Mouse (Mus musculus): ENCODE measurements around the gene Spns2. TPM values are rescaled to one million over a fixed set of nuclear protein-coding genes. Genes with fewer than 3 reads are reported as not detected.

The Spns2 gene
- polyA plus RNA-seq, 1 experiment from 2014 or later: 4.6 TPM

DNA sequence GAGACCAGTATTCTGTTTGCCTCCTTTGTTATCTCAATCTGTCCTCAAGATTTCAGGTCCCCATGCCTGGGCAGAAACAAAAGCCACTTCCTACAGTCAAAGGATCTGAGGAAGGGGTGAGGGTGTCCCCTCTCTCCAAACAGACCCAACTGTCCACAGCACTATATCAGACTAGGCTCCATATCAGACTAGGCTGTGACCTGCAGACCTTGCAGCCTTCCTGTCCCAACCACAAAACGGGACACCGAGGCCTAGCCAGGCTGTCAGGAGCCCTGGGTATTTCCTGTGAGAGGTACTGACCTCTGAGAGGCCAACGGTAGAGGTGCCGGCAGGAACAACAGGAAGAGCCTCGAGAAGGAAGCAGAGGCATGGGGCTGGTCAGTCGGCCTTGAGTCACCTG lies 5.2 kb downstream of the Spns2 start:
- H3K4me3 ChIP-seq (ENCODE audit: low read depth, low read length): no peak overlapping the region
- H3K36me3 ChIP-seq (ENCODE audit: control insufficient read depth, insufficient read depth, low read length): no peaks in the 10 kb centered on the region
- ATAC-seq (no peak), DNase-seq (ENCODE audit: low spot score) (no peak)
- peaks cover 9% of the 10 kb centered on the region for H3K4me1 ChIP-seq (ENCODE audit: control insufficient read depth, insufficient read depth, low read length)
- no peaks in the 10 kb centered on the region; the same call in 1 of the 2 replicates for H3K27me3 ChIP-seq (replicated peaks; ENCODE audit: control insufficient read depth, insufficient read depth, low read length)
- WGBS: 82% methylated on average over 6 of the region's 6 CpGs
- no peak overlapping the region for H3K9ac ChIP-seq (ENCODE audit: low read length)
- no peaks in the 10 kb centered on the region for H3K9me3 ChIP-seq (replicated peaks; ENCODE audit: control insufficient read depth, low read length)
- 0 out of 2 replicates have a peak overlapping the region, but pooled peaks have one; percentile 44 for H3K27ac ChIP-seq (ENCODE audit: low read depth, low read length)
- no peak overlapping the region for H3K4me2 ChIP-seq (ENCODE audit: low read length)

GRCm38 (mm10) chr11:72481952-72482351 lies 7.8 kb downstream of the Spns2 start:
- H3K36me3 ChIP-seq (ENCODE audit: control insufficient read depth, insufficient read depth, low read length): no peaks in the 10 kb centered on the region
- H3K4me3 ChIP-seq (ENCODE audit: low read depth, low read length): no peak overlapping the region
- ATAC-seq: no peak
- H3K9me3 ChIP-seq (replicated peaks; ENCODE audit: control insufficient read depth, low read length): no peaks in the 10 kb centered on the region
- no peak for DNase-seq (ENCODE audit: low spot score)
- H3K9ac ChIP-seq (ENCODE audit: low read length): no peak overlapping the region
- H3K4me1 ChIP-seq (ENCODE audit: control insufficient read depth, insufficient read depth, low read length): peaks cover 9% of the 10 kb centered on the region
- H3K4me2 ChIP-seq (ENCODE audit: low read length): no peak overlapping the region
- WGBS: 85% methylated on average over 4 of the region's 4 CpGs
- no peak overlapping the region for H3K27ac ChIP-seq (ENCODE audit: low read depth, low read length)
- no peaks in the 10 kb centered on the region for H3K27me3 ChIP-seq (replicated peaks; ENCODE audit: control insufficient read depth, insufficient read depth, low read length)

DNA sequence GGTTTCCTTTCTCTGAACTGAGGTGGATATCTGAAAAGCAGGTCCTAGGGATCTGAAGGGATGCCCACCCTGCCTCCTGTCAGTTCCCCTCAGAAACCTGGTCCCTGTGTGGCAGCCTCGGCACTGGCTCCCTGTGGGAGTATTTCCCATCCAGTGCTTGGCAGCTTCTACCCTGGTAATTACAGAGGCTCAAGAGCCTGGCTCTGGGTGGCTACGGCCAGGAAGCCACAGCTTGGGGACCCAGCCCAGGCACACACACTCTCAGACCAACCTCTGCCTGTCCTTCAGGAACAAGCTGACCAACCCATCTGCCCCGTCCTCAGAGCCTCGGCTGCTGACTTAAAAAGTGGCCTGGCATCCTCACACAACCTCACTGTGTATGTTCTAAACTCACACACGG lies 8.4 kb downstream of the Spns2 start:
- DNase-seq (ENCODE audit: low spot score) (no peak), ATAC-seq (no peak)
- Histone ChIP-seq H3K27ac (ENCODE audit: low read depth, low read length) (no peak overlapping the region), H3K9me3 (replicated peaks; ENCODE audit: control insufficient read depth, low read length) (no peaks in the 10 kb centered on the region), H3K4me2 (ENCODE audit: low read length) (no peak overlapping the region), H3K27me3 (replicated peaks; ENCODE audit: control insufficient read depth, insufficient read depth, low read length) (no peaks in the 10 kb centered on the region), H3K9ac (ENCODE audit: low read length) (no peak overlapping the region), H3K36me3 (ENCODE audit: control insufficient read depth, insufficient read depth, low read length) (no peaks in the 10 kb centered on the region), H3K4me3 (ENCODE audit: low read depth, low read length) (no peak overlapping the region), H3K4me1 (ENCODE audit: control insufficient read depth, insufficient read depth, low read length) (peaks cover 9% of the 10 kb centered on the region)
- 79% methylated on average over 5 of the region's 5 CpGs for WGBS

GRCm38 (mm10) chr11:72479499-72479898 lies 10.2 kb downstream of the Spns2 start:
- peaks cover under 1% of the 10 kb centered on the region; the same call in 1 of the 2 replicates for H3K4me1 ChIP-seq (ENCODE audit: control insufficient read depth, insufficient read depth, low read length)
- no peak overlapping the region for H3K9ac ChIP-seq (ENCODE audit: low read length)

DNA sequence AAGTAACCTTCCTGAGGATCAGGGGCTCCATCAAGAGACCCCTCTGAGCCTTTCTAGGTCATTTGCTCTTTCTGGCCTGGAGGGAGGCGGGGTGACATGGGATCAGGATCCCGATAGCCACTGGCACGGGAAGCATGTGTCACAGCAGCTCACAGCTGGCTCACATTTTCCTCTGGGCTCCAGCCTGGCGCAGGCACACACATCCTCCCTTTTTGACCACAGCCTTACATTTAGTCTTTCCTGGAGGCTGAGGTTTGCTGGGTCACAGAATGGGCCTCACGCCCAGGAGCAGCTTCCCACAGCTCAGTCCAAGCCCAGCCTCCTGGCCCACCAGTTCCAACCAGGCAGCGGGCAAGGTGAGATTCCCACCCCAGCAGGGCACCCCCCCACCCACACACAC lies 11.5 kb downstream of the Spns2 start:
- Histone ChIP-seq H3K4me3 (ENCODE audit: low read depth, low read length) (no peak overlapping the region), H3K27ac (ENCODE audit: low read depth, low read length) (no peak overlapping the region), H3K36me3 (ENCODE audit: control insufficient read depth, insufficient read depth, low read length) (no peaks in the 10 kb centered on the region), H3K9ac (ENCODE audit: low read length) (no peak overlapping the region), H3K27me3 (replicated peaks; ENCODE audit: control insufficient read depth, insufficient read depth, low read length) (no peaks in the 10 kb centered on the region), H3K9me3 (replicated peaks; ENCODE audit: control insufficient read depth, low read length) (no peaks in the 10 kb centered on the region), H3K4me2 (ENCODE audit: low read length) (no peak overlapping the region), H3K4me1 (ENCODE audit: control insufficient read depth, insufficient read depth, low read length) (no peaks in the 10 kb centered on the region)
- 82% methylated on average over 6 of the region's 6 CpGs for WGBS
- DNase-seq (ENCODE audit: low spot score) (no peak), ATAC-seq (no peak)

More at GRCm38 (mm10) chr11:72479499-72479898, 10.2 kb downstream of the Spns2 start:
- Histone ChIP-seq H3K4me3 (ENCODE audit: low read depth, low read length) (no peak overlapping the region), H3K36me3 (ENCODE audit: control insufficient read depth, insufficient read depth, low read length) (no peaks in the 10 kb centered on the region), H3K27me3 (replicated peaks; ENCODE audit: control insufficient read depth, insufficient read depth, low read length) (no peaks in the 10 kb centered on the region), H3K4me2 (ENCODE audit: low read length) (no peak overlapping the region), H3K9me3 (replicated peaks; ENCODE audit: control insufficient read depth, low read length) (no peaks in the 10 kb centered on the region), H3K27ac (ENCODE audit: low read depth, low read length) (no peak overlapping the region)
- DNase-seq (ENCODE audit: low spot score) (no peak), ATAC-seq (no peak)
- WGBS: 95% methylated on average over 2 of the region's 2 CpGs

GRCm38 (mm10) chr11:72477653-72478052 lies 12.1 kb downstream of the Spns2 start:
- no peak for ATAC-seq
- no peaks in the 10 kb centered on the region for H3K27me3 ChIP-seq (replicated peaks; ENCODE audit: control insufficient read depth, insufficient read depth, low read length)
- H3K4me3 ChIP-seq (ENCODE audit: low read depth, low read length): no peak overlapping the region
- no peaks in the 10 kb centered on the region for H3K36me3 ChIP-seq (ENCODE audit: control insufficient read depth, insufficient read depth, low read length)
- H3K4me1 ChIP-seq (ENCODE audit: control insufficient read depth, insufficient read depth, low read length): no peaks in the 10 kb centered on the region
- WGBS: 81% methylated on average over 1 of the region's 1 CpGs
- H3K4me2 ChIP-seq (ENCODE audit: low read length): no peak overlapping the region
- no peak overlapping the region for H3K27ac ChIP-seq (ENCODE audit: low read depth, low read length)
- DNase-seq (ENCODE audit: low spot score): no peak
- H3K9ac ChIP-seq (ENCODE audit: low read length): no peak overlapping the region
- H3K9me3 ChIP-seq (replicated peaks; ENCODE audit: control insufficient read depth, low read length): no peaks in the 10 kb centered on the region

DNA sequence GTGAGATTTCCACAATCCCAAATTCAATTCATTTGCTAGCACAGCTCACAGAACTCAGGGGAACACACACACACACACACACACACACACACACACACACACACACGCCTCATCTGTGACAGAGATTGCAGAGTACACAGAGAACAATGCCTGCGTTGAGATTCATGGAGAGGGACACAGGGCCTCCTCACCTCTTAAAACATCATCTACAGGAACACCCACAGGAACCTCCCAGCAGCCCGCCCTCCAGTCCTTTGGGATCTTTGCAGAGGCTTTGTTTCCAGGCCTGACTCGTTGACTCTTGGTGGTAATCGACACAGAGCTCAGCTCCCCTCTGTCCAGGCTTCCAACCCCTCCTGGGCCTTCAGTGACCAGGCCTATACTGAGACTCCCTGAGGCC lies 12.5 kb downstream of the Spns2 start:
- no peak overlapping the region for H3K9ac ChIP-seq (ENCODE audit: low read length)
- ATAC-seq (no peak), DNase-seq (ENCODE audit: low spot score) (no peak)
- H3K4me3 ChIP-seq (ENCODE audit: low read depth, low read length): no peak overlapping the region
- H3K27ac ChIP-seq (ENCODE audit: low read depth, low read length): no peak overlapping the region
- H3K36me3 ChIP-seq (ENCODE audit: control insufficient read depth, insufficient read depth, low read length): no peaks in the 10 kb centered on the region
- no peaks in the 10 kb centered on the region for H3K4me1 ChIP-seq (ENCODE audit: control insufficient read depth, insufficient read depth, low read length)
- no peaks in the 10 kb centered on the region for H3K9me3 ChIP-seq (replicated peaks; ENCODE audit: control insufficient read depth, low read length)
- no peak overlapping the region for H3K4me2 ChIP-seq (ENCODE audit: low read length)
- no peaks in the 10 kb centered on the region for H3K27me3 ChIP-seq (replicated peaks; ENCODE audit: control insufficient read depth, insufficient read depth, low read length)
- 49% methylated on average over 5 of the region's 5 CpGs for WGBS

DNA sequence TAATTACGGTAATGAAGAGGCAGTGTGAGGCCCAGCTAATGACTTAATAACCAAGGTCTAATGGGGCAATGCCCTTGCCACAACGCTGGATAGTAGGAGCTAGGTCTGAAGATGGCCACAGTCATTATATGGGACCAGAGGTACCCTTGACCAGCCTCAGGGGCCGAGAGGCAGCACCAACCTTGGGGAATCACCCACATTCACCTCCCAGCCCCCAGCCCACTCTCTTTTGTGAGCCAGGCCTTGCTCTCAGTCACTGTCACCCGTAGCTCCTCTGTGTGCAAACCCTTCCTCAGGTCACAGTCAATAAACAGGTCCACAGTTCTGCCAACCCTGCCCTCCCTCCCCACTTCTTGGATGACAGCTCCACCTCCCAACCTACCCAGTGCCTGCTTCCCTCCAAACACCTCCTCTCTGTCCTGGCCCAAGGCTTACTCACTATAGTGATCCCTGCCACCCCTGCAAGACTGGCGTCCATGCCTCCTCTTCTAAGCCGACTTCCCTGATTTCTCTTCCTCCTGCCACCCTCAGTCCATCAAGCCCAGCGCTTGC lies 13.6 kb downstream of the Spns2 start:
- Histone ChIP-seq H3K27me3 (replicated peaks; ENCODE audit: control insufficient read depth, insufficient read depth, low read length) (no peaks in the 10 kb centered on the region), H3K4me1 (ENCODE audit: control insufficient read depth, insufficient read depth, low read length) (no peaks in the 10 kb centered on the region), H3K4me3 (ENCODE audit: low read depth, low read length) (no peak overlapping the region), H3K9ac (ENCODE audit: low read length) (no peak overlapping the region), H3K9me3 (replicated peaks; ENCODE audit: control insufficient read depth, low read length) (no peaks in the 10 kb centered on the region), H3K36me3 (ENCODE audit: control insufficient read depth, insufficient read depth, low read length) (no peaks in the 10 kb centered on the region), H3K27ac (ENCODE audit: low read depth, low read length) (no peak overlapping the region), H3K4me2 (ENCODE audit: low read length) (no peak overlapping the region)
- no peak for DNase-seq (ENCODE audit: low spot score)
- ATAC-seq: no peak
- WGBS: 78% methylated on average over 7 of the region's 7 CpGs

- Histone ChIP-seq H3K4me1 (ENCODE audit: control insufficient read depth, insufficient read depth, low read length) (no peaks in the 10 kb centered on the region), H3K27ac (ENCODE audit: low read depth, low read length) (no peak overlapping the region), H3K27me3 (replicated peaks; ENCODE audit: control insufficient read depth, insufficient read depth, low read length) (no peaks in the 10 kb centered on the region), H3K4me3 (ENCODE audit: low read depth, low read length) (no peak overlapping the region), H3K4me2 (ENCODE audit: low read length) (no peak overlapping the region), H3K36me3 (ENCODE audit: control insufficient read depth, insufficient read depth, low read length) (no peaks in the 10 kb centered on the region), H3K9me3 (replicated peaks; ENCODE audit: control insufficient read depth, low read length) (no peaks in the 10 kb centered on the region), H3K9ac (ENCODE audit: low read length) (no peak overlapping the region)
- ATAC-seq (no peak), DNase-seq (ENCODE audit: low spot score) (no peak)
- 87% methylated on average over 7 of the region's 7 CpGs for WGBS
Observed at GRCm38 (mm10) chr11:72475408-72475807, 14.3 kb downstream of the Spns2 start.

All from forebrain, embryonic 14.5 days (tissue).